Mouse (Mus musculus): ENCODE measurements at regions not wholly inside any gene's neighbourhood (a gene's known extent, or its start where the extent isn't known, plus 50 kb on each side); places are given as distances from the start of the nearest gene placed in this dataset.

DNA sequence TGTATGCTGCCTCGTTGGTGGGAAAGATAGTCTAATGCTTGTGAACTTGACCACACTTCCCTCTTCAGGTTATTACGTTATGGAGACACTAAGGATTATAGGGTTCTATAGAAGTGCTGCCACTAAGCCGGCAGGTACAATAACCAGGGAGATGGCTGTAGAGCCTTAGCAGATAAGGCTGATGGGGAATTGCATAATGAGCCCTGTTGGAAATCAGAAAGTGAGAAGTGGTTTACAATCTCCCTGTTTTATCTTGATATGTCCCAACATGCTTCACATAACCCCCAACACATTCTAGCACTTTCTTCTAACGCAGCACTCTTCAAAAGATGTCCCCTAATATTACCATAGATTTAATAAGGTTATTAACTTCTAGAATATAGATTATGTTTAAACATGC, 241.2 kb downstream of the Hlx start:
- H3K27me3 ChIP-seq (ENCODE audit: control insufficient read depth, insufficient read depth, low read length): no peaks in the 10 kb centered on the region
- H3K4me1 ChIP-seq (ENCODE audit: control insufficient read depth, insufficient read depth, low read length): no peaks in the 10 kb centered on the region
- TF ChIP-seq POLR2A (IDR thresholded peaks at IDR 0.05; ENCODE audit: control insufficient read depth, low read depth, low read length) (no peak), CTCF (IDR thresholded peaks at IDR 0.05; ENCODE audit: control insufficient read depth, insufficient read depth, insufficient replicate concordance, low read depth, low read length) (no peak)
- no peak overlapping the region for H3K27ac ChIP-seq (ENCODE audit: control insufficient read depth, insufficient read depth, low read depth, low read length)
- H3K36me3 ChIP-seq (ENCODE audit: control insufficient read depth, insufficient read depth, low read length): no peaks in the 10 kb centered on the region
- no peak overlapping the region for H3K4me3 ChIP-seq (ENCODE audit: control insufficient read depth, low read depth, low read length)

DNA sequence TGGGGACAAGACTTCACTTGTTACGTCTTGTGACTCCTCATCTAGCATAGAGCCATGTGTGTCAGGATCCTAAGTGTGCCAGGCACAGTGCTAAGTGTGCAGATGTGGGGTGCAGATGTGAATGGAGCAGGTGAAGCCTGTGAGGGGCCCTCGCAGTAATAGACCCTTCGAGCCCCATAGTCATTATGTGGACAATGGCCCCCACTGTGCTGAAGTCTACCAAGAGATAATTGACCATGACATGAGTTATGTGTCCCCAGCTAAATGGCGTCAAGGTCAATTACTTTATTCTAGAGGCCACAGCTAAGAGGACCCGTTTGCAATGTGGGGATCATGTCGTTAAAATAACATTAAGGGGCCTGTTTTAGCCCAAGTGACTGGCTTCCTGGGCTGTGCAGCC, 245.0 kb downstream of the Hlx start:
- H3K4me1 ChIP-seq (ENCODE audit: control insufficient read depth, insufficient read depth, low read length): no peaks in the 10 kb centered on the region
- TF ChIP-seq CTCF (IDR thresholded peaks at IDR 0.05; ENCODE audit: control insufficient read depth, insufficient read depth, insufficient replicate concordance, low read depth, low read length): no peak
- no peak for TF ChIP-seq POLR2A (IDR thresholded peaks at IDR 0.05; ENCODE audit: control insufficient read depth, low read depth, low read length)
- H3K4me3 ChIP-seq (ENCODE audit: control insufficient read depth, low read depth, low read length): no peak overlapping the region
- no peaks in the 10 kb centered on the region for H3K36me3 ChIP-seq (ENCODE audit: control insufficient read depth, insufficient read depth, low read length)
- H3K27me3 ChIP-seq (ENCODE audit: control insufficient read depth, insufficient read depth, low read length): no peaks in the 10 kb centered on the region
- H3K27ac ChIP-seq (ENCODE audit: control insufficient read depth, insufficient read depth, low read depth, low read length): no peak overlapping the region

DNA sequence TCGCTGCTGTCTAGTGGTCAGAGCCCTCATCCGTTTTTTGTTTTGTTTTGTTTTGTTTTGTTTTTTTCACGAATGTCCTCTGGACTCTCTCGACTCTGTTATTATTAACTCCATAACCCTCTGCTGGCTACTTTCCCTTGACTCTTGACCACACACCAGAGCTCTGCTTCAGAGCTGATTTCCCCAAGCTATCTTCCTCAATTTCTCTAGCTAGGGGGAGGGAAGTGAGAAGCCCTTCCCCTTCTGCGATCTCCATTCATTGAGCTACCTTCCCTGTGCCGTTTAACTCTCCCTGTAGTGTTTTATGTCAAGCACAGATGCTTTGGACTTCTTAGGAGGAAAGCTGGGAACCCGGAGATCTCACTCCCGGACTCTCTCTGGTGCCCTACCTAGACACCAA, 247.6 kb downstream of the Hlx start:
- H3K4me1 ChIP-seq (ENCODE audit: control insufficient read depth, insufficient read depth, low read length): no peaks in the 10 kb centered on the region
- H3K36me3 ChIP-seq (ENCODE audit: control insufficient read depth, insufficient read depth, low read length): no peaks in the 10 kb centered on the region
- no peaks in the 10 kb centered on the region for H3K27me3 ChIP-seq (ENCODE audit: control insufficient read depth, insufficient read depth, low read length)
- H3K4me3 ChIP-seq (ENCODE audit: control insufficient read depth, low read depth, low read length): no peak overlapping the region
- no peak for TF ChIP-seq CTCF (IDR thresholded peaks at IDR 0.05; ENCODE audit: control insufficient read depth, insufficient read depth, insufficient replicate concordance, low read depth, low read length)
- TF ChIP-seq POLR2A (IDR thresholded peaks at IDR 0.05; ENCODE audit: control insufficient read depth, low read depth, low read length): no peak
- no peak overlapping the region for H3K27ac ChIP-seq (ENCODE audit: control insufficient read depth, insufficient read depth, low read depth, low read length)

DNA sequence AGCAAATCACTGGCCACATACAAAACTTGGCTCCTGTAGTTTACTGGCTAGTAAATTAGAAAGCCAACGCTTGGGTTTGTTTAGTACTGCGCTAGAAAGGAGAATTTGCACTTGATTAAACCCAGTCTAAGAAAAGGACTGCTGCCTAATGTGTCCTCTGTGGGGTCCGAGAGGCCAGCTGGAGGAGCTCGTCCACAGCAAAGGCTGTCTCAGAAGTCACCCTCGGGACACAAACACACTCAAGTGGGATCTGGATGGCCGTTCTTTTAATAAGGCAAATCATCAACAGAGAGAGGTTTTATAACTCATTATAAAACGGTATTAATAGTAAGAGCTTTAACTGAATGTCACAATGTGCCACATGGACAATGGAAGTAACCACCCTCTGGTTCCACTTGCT, 249.0 kb downstream of the Hlx start:
- H3K4me1 ChIP-seq (ENCODE audit: control insufficient read depth, insufficient read depth, low read length): no peaks in the 10 kb centered on the region
- H3K36me3 ChIP-seq (ENCODE audit: control insufficient read depth, insufficient read depth, low read length): no peaks in the 10 kb centered on the region
- H3K27ac ChIP-seq (ENCODE audit: control insufficient read depth, insufficient read depth, low read depth, low read length): no peak overlapping the region
- TF ChIP-seq POLR2A (IDR thresholded peaks at IDR 0.05; ENCODE audit: control insufficient read depth, low read depth, low read length): no peak
- H3K27me3 ChIP-seq (ENCODE audit: control insufficient read depth, insufficient read depth, low read length): no peaks in the 10 kb centered on the region
- no peak overlapping the region for H3K4me3 ChIP-seq (ENCODE audit: control insufficient read depth, low read depth, low read length)

DNA sequence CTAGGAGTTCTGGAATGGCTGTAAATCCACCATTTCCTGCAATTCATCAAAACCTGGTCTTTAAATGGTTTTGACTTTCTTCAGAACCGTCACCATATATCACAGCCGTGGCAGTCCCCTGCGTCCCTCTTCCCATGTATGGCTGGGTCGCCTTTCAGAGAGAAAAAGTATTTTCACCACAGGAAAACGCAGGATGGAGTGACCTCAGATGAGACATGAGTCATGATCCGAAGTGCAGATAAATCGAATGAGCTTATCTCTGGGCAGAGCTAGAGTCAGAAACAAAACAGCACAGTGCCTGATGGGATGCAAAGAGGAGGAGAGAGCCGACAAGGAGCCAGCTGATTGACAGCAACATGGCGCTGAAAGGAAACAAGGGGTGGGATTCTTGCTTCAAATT, 250.4 kb downstream of the Hlx start:
- no peaks in the 10 kb centered on the region for H3K4me1 ChIP-seq (ENCODE audit: control insufficient read depth, insufficient read depth, low read length)
- no peak overlapping the region for H3K4me3 ChIP-seq (ENCODE audit: control insufficient read depth, low read depth, low read length)
- TF ChIP-seq CTCF (IDR thresholded peaks at IDR 0.05; ENCODE audit: control insufficient read depth, insufficient read depth, insufficient replicate concordance, low read depth, low read length) (no peak), POLR2A (IDR thresholded peaks at IDR 0.05; ENCODE audit: control insufficient read depth, low read depth, low read length) (no peak)
- H3K27me3 ChIP-seq (ENCODE audit: control insufficient read depth, insufficient read depth, low read length): no peaks in the 10 kb centered on the region
- H3K27ac ChIP-seq (ENCODE audit: control insufficient read depth, insufficient read depth, low read depth, low read length): no peak overlapping the region
- H3K36me3 ChIP-seq (ENCODE audit: control insufficient read depth, insufficient read depth, low read length): no peaks in the 10 kb centered on the region

DNA sequence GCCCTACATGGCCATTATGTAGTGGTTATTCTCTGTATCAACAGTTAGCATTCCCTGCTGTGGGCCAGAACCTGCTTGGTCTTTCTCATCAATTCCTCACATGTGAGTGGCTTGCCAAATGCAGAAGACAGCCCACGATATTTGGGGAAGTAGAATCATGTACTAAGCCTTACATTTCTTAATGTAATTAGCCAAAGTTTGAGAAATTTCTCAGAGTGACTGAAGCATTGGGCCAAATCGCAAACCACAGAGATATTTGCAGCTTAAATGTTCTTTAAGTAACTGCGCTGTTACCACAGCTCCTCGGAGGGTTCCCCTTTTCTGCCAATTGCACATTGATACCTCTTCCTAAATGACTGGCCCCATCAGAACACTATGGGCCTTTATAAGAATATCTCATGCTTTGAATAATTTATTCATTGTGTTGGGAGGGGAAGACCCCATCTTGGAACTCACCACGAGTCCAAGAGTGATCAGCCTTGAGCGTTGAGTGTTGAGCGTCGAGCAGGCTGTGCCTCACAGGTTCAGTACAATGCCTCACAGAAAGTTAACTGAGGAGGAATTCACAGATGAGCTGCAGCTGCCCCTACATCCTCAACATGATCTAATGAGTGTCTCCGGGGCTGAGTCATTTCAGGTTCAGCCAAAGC, 251.7 kb downstream of the Hlx start:
- H3K36me3 ChIP-seq (ENCODE audit: control insufficient read depth, insufficient read depth, low read length): no peaks in the 10 kb centered on the region
- no peak overlapping the region for H3K27ac ChIP-seq (ENCODE audit: control insufficient read depth, insufficient read depth, low read depth, low read length)
- H3K4me3 ChIP-seq (ENCODE audit: control insufficient read depth, low read depth, low read length): no peak overlapping the region
- TF ChIP-seq CTCF (IDR thresholded peaks at IDR 0.05; ENCODE audit: control insufficient read depth, insufficient read depth, insufficient replicate concordance, low read depth, low read length) (no peak), POLR2A (IDR thresholded peaks at IDR 0.05; ENCODE audit: control insufficient read depth, low read depth, low read length) (no peak)
- H3K4me1 ChIP-seq (ENCODE audit: control insufficient read depth, insufficient read depth, low read length): no peaks in the 10 kb centered on the region
- no peaks in the 10 kb centered on the region for H3K27me3 ChIP-seq (ENCODE audit: control insufficient read depth, insufficient read depth, low read length)

DNA sequence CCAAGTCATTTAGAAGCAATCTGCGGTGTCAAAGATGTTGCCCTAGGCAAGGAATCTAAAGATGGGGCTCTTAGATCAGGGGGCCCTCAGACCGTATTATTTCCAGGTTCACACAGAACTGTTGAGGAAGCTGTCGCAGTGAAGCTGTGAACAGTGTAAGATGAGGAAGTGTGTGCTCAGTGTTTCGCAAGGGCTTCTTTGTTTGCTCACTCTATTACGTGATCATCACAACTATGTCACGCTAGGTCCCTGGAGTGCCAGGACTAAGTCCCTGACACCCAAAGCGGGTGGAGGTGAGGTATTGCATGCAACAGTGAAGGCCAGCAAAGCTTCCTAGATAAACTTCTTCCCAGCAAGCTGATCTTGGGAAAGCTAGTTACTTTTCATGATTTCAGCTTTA, 254.4 kb downstream of the Hlx start:
- no peaks in the 10 kb centered on the region for H3K36me3 ChIP-seq (ENCODE audit: control insufficient read depth, insufficient read depth, low read length)
- no peak overlapping the region for H3K27ac ChIP-seq (ENCODE audit: control insufficient read depth, insufficient read depth, low read depth, low read length)
- TF ChIP-seq POLR2A (IDR thresholded peaks at IDR 0.05; ENCODE audit: control insufficient read depth, low read depth, low read length) (no peak), CTCF (IDR thresholded peaks at IDR 0.05; ENCODE audit: control insufficient read depth, insufficient read depth, insufficient replicate concordance, low read depth, low read length) (no peak)
- H3K4me3 ChIP-seq (ENCODE audit: control insufficient read depth, low read depth, low read length): no peak overlapping the region
- H3K4me1 ChIP-seq (ENCODE audit: control insufficient read depth, insufficient read depth, low read length): no peaks in the 10 kb centered on the region
- no peaks in the 10 kb centered on the region for H3K27me3 ChIP-seq (ENCODE audit: control insufficient read depth, insufficient read depth, low read length)
